Mouse (Mus musculus) kidney, adult 9 months (tissue): ENCODE data around the gene Trpv2.
"Not testable (repeated sequence)": the region's sequence is repeated elsewhere in the genome, so short reads cannot be mapped to it uniquely, and the experiment has no call there.

Source experiments
- DNase-seq: peaks from one replicate; pipeline ENCODE4 v3.0.0; 2022

The Trpv2 gene

DNA sequence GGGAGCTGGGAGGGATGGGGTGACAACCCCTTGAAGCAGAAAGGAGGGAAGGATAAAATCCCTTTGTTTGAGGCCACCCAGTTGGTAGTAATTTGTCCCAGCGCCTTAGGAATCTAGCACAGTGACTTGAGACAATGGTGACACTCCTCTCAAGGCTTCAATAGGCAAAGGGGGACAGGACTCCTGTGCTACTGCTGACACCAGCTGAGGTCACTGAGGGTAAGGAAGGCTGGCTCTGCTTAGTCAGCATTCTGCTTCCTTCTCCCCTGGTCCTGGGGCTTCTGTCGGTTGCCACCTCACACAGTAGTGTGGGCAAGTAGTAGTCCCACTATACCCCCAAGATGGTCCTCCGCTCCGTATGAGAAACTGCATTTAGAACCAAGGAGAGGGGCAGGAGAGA lies 56.9 kb downstream of the Trpv2 start:
- DNase-seq, result no peak

DNA sequence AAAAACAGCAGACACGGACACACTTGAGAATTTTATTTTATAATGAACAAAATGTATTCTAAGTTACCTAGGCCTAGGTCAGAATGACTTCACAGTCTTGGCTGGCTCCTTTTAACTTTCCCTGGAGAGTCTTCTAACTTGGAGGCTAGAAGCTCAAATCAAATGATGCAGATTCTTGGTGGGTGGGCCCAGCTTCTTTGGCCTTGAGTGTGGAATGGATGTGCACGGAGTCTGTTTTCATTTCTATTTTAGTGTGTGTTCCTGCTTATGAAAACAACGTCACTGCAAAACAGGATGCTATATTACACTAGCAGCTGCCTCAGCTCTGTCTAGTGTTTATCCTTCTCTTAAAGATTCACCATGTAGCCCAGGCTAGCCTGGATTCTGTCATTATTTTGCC lies 61.1 kb downstream of the Trpv2 start:
- DNase-seq, result no peak

DNA sequence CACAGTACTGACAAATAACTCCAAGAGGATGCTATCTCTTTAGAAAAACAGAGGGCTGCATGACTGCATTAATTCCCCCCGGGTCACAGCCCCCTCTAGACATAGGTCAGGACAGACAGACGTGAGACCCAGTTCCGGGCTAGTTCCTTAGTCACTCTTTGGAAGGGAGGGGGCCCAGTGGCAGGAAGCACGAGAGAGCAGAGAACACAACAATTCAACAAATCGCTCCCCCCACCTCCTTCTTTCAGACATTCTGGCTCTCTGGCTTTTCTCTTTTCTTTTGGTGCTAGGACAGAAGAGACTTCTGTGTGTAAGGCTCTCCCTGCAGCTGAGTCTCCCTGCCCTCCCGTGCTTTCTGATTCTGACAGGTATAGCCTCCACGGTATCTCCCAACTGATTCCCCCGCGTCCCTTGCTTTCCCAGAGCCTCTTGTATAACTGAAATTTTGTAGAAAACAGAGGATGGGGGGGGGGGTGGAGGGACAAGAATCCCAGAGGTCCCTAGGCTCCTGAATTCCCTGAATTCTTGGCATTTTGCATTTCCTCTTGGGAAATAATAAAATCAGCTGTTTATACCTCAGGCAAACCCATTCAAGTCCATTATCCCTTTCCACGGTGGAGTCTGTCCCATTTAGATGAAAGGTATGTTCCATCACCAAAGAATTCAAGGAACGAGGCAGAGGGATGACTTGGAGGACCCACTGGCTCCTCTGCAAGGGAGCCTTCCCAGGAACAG lies 62.0 kb downstream of the Trpv2 start:
- DNase-seq, result peak; percentile 34

DNA sequence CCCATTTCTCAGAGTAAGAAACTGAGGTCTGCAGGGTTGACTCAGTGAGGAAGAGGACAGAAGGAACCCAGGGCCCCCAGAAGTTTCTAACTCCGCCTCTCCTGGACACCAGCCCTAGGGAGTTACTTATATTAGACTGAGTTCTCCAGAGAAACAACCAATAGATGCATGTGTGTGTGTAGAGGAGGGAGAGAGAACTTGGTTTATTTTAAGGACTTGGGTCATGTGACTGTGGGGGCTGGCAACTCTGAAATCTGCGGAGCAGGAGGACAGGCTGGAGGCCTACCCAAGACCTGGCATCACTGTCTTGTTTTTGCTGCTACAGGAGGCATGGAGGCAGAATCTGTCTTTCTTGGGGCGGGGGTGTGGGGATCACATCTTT lies 62.5 kb downstream of the Trpv2 start:
- DNase-seq, result peak; percentile 31

DNA sequence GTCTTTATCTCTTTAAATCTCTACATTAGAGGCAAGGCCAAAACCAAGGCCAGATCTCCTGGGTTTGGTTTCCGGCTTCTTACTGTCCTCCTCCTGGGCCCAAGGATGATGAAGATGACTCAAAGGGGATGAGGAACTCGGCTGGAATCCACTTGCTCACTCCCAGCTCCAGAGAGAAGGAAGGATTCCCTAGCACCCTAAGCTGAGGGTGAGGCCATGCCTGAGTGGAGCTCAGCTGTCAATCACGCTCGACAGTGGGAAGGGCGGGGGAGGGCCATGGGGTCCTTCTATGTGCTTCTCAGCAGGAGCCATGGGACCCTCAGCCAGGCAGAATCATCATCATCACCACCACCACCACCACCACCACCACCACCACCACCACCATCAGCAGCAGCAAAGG lies 63.1 kb downstream of the Trpv2 start:
- DNase-seq, result no peak

DNA sequence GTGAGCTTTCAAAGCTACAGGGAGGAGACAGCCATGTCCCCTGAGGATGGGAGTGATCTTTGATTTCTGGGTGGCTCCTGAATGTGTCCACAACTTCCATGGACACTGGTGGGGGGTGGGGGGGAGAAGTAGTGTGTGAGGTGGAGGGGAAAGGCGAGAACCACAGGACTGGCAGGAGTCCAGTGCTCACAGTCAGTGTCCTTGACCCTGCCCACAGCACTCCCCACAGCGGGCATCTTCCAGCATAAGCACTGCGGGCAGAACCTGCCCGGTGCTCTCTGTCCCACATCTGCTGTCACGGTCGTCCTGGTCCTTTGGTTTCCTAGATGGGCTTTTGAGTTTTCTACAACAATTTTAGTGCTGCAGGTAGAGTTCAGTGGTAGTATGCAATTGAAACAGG lies 63.5 kb downstream of the Trpv2 start:
- no peak for DNase-seq

DNA sequence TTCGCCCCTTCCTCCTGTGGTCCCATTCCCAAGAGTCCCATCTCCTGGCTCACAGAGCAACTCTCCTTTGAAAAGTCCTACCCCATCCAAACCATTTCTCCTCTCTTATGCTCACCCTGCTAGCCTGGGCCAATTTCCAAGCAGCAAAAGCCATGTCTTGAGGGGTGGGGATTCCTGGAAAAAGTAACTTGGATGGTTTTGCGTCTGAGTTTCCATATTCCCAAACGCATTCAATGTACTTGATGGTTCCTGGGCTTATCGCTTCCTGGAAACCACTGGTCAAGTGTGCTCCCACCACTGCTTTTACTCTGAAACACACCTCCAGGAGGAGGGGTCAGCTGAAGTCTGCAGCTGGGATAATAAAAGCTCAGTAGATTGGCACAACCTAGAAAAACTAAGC lies 64.1 kb downstream of the Trpv2 start:
- no peak for DNase-seq

DNA sequence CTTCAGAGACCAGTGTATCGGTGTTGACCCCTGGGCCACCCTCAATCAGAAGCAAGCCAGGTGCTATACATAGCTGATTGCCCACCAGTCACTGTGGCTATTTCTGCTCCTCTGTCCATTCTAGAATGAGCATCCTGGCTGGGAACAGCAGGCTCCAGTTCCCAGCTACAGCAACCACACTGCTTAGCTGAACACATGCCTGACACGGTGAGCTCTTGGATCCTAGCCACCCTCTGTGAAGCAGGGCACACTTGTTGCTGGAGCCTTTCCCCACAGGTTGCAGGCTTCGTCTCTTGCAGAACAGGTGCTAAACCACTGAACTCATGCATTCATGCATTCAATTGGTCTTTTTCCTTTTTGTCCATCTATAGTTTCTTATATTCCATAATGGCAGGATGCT lies 66.1 kb downstream of the Trpv2 start:
- DNase-seq, result no peak

DNA sequence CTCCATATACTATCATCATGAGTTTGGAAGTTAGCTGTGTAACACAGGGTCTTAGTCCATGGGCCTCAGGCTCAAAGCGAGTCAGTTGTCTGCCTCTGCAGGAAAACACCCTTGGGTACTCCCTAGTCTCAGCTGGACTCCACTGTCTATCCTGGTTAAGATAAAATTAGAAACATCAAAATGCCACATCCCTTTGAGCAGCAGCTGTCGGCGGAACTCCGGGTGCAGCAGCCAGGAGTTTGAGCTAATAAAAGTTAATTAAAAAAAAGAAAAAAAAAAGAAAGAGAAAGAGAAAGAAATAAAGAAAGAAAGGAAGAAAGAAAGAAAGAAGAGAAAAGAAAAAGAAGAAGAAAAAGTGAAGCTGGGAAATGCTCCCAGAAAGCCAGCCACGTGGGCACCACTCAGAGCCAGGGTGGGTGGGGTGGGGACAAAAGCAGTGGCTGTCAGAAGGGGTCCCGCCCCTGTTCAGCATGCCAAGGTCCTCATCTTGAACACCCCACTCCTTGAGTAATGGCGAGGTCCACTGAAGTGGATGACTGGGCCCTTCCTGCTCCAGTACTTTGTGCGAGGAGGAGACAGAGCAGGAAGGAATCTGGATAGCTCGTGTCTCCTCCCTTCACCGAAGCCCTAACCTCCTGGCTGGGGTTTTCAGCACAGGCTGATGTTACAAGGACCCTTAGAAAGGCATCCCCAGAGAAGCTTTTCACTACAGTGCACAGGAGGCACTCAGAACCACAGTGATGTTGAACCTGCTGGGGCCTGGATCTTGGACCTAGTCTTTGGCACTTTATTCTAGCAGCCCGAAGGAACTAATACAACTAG lies 67.9 kb downstream of the Trpv2 start:
- no peak for DNase-seq

DNA sequence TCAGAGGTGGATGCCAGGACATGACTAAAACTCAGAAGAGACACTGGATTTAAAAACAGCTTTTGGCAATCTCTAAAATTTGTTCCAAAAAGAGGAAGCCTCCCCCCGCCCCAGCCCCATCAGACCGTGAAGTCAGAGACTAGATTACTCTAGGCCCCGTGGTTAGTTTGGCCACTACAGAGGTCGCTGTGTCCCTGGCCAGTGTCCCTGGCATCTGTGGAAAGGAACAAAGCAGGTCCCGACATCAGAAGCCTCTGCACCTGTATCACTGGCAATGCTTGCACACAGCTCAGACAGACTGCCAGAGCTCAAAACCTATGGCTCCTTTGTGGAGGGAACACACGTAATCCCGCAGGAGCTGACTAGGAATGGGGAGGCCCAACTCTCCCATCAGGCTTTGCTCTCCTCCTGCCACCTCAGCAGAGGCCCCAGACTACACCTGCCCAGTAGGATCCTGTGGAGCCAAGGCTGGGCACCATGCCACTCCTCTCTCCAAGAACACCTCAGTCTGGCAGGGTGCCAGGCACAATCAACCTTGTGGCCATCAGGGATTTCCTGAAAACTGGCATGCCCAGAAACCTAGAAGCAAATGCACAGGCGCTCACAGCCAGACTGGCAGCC lies 68.8 kb downstream of the Trpv2 start:
- peak; percentile 88 for DNase-seq

DNA sequence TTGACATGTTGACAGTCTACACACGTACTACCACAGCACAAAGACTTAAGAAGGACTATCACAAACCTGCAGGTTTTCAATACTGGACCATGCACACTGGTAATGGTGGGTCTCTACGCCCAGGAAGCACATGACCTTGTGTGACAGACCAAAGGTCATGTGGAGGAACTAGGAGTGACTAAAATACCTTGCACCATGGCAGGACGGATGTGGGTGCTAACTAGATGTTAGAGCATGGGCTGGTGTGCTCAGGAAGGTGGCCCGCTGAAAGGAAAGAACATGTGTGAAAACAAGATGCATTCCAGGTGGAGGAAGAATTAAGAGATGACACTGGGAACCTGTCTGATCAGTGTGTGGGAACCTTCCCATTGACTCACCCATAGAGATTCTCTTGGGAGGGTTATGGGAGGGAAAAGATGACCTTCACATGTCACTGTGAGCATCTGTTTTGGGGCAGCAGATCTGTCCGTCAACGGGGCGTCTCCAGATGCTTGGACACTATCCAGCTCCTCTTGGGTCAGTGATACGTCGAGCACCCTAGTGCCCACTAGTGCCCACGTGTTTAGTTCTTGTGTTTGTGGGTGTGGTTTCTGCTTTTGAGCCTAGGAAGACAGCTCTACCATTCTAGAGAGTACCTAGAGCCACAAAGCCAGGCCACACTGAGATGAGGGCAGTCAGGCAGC lies 69.5 kb downstream of the Trpv2 start:
- DNase-seq, result no peak

DNA sequence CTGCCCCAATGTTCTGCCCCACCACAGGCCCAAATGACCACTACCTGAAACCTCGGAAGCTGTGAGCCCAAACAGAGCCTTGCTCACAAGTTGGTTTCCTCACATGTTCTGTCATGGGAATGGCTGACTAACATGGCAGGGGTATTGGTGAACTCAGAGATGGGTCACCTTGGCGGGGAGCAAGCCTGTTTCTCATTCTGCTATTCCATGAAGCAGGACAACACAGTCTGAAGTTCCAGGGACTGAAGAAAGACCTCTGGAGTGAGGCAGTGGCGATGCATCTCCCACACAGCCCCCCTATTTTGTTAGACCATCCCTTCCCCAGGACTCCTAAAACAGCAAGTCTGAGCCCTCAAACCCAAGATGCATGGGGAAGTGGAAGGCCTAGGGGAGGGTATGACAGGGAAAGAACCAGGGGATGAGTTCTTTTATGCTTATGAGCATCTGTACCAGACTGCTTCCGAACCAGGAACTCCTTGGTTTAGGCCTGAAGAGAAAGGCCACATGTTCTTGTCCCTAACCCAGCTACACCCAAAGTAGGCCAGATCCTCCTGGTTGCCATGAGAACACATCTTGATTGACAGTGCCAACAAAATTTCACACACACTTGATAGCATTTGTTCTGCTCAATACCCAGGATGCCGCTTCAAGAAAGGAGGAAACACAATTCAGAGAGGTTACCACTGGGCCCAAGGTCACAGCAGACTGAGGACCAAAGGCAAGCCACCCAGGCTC lies 70.5 kb downstream of the Trpv2 start:
- DNase-seq, result no peak

DNA sequence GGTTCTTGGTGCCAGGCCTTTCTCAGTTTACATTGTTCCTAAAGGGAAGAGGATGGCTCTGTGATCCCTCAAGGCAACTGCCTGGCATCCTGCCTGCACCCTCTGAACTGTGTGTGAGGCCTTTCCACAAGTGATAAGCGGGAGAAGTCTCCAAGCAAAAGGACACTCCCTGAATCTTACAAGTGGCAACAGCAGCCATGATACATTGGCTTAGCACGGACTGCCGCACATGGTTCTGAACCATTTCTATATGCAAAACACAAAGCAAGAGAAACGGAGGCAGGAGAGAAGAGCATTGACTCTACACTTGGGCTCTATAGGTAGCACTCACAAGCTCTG lies 71.0 kb downstream of the Trpv2 start:
- no peak for DNase-seq

DNA sequence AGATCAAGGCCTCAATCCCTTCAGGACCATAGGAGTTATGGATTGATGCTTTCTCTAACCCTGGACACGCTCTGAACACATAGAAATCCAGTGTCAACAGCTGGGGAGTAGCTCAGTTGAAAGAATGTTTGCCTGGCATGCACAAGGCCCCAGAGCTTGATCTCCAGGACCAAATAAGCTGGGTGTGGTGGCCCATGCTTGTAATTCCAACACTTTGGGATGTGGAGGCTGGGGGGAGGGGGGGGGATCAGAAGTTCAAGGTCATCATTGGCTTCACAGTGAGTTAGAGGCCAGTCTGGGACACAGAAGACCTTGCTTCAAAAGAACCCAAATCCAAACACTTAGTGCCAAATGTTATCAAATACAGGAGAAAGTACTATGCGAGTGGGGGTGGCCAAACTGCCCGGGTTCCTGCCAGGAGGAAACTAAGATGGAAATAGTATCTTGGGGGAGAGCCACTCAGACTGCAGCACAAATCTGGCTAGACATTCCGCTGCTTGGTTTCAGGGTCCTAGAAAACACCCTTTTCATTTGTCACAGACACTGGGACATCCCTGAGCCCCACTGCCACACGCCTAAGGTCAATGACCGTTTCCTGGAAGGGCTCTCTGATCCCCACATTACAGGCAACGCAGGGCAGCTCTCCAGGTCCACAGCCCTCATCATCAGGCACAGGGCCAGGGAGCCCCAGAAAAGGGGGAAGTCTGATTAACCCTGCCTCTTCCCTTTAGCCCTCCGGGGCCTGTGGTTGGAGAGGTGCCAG lies 71.6 kb downstream of the Trpv2 start:
- DNase-seq, result peak; percentile 24

DNA sequence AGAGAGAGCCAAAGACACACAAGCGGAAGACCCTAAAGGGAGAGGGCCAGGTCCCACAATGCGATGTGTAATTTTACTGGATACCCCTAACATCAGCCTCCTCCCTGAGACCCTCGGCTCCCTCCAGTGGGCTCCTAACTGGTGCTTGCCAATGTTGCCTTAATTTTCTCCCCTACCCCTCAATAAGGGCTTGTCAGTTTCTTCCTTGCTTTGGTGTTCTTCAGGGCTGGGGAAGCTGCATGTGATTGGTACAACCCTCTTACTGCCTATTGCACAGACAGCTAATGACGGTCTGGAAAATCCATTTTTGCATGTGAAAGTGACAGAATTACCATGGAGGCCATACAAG lies 72.2 kb downstream of the Trpv2 start:
- DNase-seq, result no peak

DNA sequence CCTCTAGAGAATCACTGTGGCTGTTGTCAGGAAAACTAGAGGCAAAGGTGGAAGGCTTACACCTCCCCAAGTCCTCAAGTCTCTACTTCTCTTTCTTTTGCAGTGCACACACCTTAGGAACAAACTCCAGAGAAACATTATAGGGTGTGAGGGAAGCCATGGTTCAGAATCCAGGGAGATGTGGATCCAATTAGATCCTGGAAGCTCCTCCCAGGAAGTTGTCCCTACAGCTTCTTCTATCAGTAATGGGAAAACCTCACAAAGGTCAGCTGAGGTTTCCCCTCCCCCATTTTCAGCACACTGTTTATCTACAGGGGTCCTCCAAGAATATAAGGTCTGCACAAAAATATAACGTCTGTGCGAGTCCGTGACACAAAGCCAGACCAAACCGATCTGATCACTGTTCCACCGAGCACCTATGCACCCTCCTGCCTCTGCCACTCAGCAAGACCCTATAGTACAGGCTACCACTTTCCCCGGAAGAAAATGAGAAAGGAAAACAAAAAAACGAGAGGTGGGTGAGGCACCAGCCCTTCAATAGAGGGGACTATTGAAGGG lies 72.8 kb downstream of the Trpv2 start:
- no peak for DNase-seq

DNA sequence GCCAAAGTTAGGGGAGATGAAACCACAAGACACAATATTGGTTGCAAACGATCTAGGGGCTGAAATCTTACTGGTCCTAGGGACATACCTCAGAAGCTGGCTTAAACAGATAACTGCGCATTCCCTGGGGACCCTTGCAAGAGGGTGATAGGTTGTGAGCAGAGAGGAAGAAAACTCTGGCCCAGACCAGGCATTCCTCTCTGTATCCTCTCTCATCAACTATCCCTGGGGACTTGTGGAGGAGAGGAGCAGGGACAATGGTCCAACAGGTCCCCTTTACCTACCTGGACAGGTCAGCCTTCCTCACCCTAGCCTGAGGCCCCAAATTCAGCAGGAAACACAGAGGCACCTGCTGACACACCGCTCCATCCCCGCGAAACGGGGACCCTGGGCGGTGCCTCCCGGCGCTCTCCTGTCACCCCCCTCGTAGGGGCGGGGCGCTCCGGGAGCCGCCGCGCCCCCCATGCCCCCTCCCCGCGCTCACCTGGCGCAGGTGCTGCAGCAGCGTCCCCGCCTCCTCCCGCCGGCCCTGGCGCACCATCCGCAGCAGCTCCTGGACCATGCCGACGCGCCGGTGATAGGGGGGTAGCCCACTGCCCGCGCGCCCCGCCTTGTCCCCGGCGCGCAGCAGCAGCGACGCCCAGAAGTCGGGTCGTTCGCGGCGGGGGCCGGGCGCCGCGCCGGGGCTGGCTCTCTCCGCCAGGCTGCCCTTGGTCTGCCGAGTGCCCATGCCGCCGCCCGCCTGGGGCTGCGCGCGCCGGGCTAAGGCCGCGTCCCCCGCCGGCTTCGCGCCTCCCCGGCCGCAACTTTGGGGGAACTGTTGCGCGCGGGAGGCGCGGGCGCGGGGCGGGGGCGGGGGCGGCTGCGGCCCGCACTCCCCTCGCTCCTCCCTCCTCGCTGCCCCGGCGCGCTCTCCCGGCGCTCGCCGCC lies 73.6 kb downstream of the Trpv2 start, which contains the start of gene Lrrc75a:
TSS of gene Lrrc75a (minus strand) at position 863 of the 930 bp plus-strand sequence.
- peak; percentile 31 for DNase-seq

DNA sequence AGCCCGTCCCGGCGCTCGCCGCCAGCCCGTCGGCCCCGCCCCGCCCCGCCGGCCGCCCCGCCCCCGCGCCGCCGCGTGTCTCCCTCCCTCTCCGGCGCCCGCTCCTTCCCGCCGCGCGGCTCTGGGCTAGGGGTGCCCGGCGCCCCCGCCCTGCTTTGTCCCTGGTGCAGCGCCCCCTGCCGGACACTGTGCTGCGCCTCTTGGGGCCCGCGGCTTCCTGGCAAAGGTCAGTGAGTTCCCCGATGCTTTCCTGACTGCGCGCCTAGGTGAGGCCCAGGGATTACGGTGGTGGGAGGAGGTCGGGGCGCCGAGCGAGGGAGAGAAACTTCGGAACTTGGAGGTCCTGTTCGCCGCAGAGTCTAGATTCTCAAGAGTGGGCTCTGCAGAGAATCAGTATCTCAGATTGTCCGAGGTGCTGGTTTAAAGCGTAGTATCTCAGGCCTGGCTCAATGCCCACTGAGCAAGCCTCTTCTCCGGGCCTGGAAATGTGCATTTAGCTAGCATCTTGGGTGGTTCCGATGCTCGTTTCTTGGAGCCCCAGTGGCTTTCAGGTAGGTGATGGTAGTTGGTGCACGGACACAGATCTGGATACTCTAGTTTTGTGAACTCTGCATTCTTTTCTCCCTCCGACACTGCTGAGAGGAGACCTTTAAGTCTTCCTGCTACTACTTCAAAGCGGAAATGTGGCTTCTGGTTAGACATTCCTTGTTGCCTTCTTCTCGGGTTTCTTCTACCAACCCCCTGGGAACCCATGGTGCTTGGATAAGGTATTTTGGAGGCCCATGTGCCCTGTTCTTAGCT lies 74.5 kb downstream of the Trpv2 start, which contains the start of gene Mmgt2:
TSS of gene Mmgt2 (plus strand) at position 74 of the 801 bp plus-strand sequence.
- peak; percentile 95 for DNase-seq

DNA sequence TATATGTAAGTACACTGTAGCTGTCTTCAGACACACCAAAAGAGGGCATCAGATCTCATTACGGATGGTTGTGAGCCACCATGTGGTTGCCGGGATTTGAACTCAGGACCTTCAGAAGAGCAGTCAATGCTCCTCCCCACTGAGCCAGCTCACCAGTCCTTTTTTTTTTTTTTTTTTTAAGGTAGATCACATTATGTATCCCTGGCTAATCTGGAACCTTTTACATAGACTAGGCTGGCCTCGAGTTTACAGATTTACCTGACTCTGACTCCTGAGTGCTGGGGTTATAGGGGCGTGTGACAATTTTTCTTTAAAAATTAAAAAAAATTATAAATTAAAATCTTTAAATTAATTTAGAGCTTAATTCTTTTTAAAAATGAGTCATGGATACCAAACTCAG lies 75.5 kb downstream of the Trpv2 start:
- not testable (repeated sequence) for DNase-seq
